9 mouse cellular contexts compared by ENCODE assay signal in the genomic region with DNA sequence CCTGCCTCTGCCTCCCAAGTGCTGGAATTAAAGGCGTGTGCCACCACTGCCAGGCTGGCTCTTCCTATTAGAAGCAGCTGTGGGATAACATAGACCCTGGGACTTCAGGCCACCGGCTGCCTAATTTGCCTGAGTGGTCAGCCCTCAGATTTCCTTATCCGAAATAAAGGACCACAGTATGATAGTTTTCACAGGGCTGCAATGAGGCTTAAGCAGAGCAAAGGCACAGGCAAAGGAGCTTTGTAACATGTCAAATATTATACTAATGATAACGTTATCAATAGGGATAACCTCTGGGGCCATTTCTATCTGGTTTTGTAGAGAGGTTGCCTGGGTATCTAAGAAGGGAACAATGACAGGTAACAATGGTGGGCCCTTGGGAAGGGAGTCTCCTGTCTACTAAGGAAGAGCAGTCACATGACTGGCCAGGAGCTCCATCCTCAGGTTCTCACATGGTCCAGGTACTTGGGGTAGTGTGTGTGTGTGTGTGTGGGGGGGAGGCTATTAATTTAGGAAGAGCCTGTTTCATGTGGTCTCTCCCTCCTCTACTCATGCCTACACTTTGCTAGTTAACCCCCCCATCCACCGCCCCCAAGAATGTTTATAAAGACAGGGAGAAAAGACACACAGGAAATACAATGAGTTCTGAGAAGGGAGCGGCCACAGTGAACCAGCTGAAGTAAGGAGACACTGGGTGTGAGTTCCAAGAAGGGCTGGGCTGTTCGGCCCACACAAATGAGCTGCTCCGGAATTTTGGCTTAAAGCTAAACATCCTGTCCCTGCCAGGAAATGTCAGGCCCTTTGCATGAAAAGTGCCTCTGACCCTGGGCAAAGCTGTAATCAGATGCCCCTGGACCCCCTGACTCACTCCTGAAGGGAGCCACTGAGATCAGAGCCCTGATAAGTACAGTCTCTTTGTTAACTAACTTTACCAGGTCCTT. TPM values are rescaled to one million over a fixed set of nuclear protein-coding genes. Genes with fewer than 3 reads are reported as not detected.
DNase-seq lines count a peak whose midpoint lies in the region; ATAC-seq and TF ChIP-seq lines count a peak whose summit lies in the region.
"Had no signal": no experiment of that assay in that cellular context is flagged by ENCODE, and none has a peak within 500 bp of the region (broad histone marks: within the 10 kb centered on the region; RNA-seq: fewer than 3 reads in every experiment).

No protein-coding gene starts in this region.

- H3K79me2 ChIP-seq in heart, adult 2 months (replicated peaks; ENCODE audit: control insufficient read depth, insufficient read depth, low read length): no peaks in the 10 kb centered on the region

- no peak overlapping the region for H3K9ac ChIP-seq in heart, adult 2 months (ENCODE audit: low read depth, low read length)
- H3K9ac ChIP-seq in limb, embryonic 15.5 days: no peak overlapping the region
- no peak overlapping the region for H3K9ac ChIP-seq in midbrain, embryonic 15.5 days
- H3K9ac ChIP-seq: midbrain, embryonic 12.5 days had no signal

- TF ChIP-seq POLR2A in heart, adult 2 months (IDR thresholded peaks at IDR 0.05; ENCODE audit: insufficient read depth, low read depth, low read length): no peak

- no peaks in the 10 kb centered on the region for H3K9me3 ChIP-seq in limb, embryonic 15.5 days
- no peaks in the 10 kb centered on the region for H3K9me3 ChIP-seq in midbrain, embryonic 15.5 days
- H3K9me3 ChIP-seq: midbrain, embryonic 12.5 days had no signal

- peaks cover 3% of the 10 kb centered on the region for H3K4me1 ChIP-seq in heart, adult 2 months (ENCODE audit: control insufficient read depth, insufficient read depth, low read length)
- 0 out of 2 replicates have a peak, but pooled peaks cover 7% of the 10 kb centered on the region for H3K4me1 ChIP-seq in limb, embryonic 15.5 days
- H3K4me1 ChIP-seq in midbrain, embryonic 15.5 days: no peaks in the 10 kb centered on the region
- H3K4me1 ChIP-seq: midbrain, embryonic 12.5 days had no signal

- H3K27me3 ChIP-seq in heart, adult 2 months (ENCODE audit: control insufficient read depth, insufficient read depth, low read length): no peaks in the 10 kb centered on the region
- H3K27me3 ChIP-seq in limb, embryonic 15.5 days: no peaks in the 10 kb centered on the region
- H3K27me3 ChIP-seq in midbrain, embryonic 15.5 days (replicated peaks): no peaks in the 10 kb centered on the region
- H3K27me3 ChIP-seq: midbrain, embryonic 12.5 days had no signal

- DNase-seq in urinary bladder, postnatal 14 days (ENCODE audit: low spot score): peak; percentile 38
- no peak for DNase-seq in urinary bladder, adult 2 months (ENCODE audit: low spot score)
- peak in 1 of 2 experiments; percentile 45 for DNase-seq in heart, adult 2 months
- peak; percentile 31 for DNase-seq in yolk sac, embryonic 10.5 days (ENCODE audit: low spot score)
- no peak for DNase-seq in left cerebral cortex, postnatal 25 days (ENCODE audit: low spot score in 2 of 2)
- DNase-seq in layer of hippocampus, adult 9-10 months (ENCODE audit: low spot score): no peak

- no peak for ATAC-seq in limb, embryonic 15.5 days (ENCODE audit: insufficient number of reproducible peaks, low FRiP score, low TSS enrichment, low read depth)
- no peak for ATAC-seq in midbrain, embryonic 15.5 days (replicated peaks)

- TF ChIP-seq CTCF in heart, adult 2 months (IDR thresholded peaks at IDR 0.05): no peak

- H3K4me3 ChIP-seq in heart, adult 2 months: no peak overlapping the region
- H3K4me3 ChIP-seq in limb, embryonic 15.5 days: no peak overlapping the region
- no peak overlapping the region for H3K4me3 ChIP-seq in midbrain, embryonic 15.5 days
- H3K4me3 ChIP-seq: midbrain, embryonic 12.5 days had no signal

- intact Hi-C loops in heart, adult 2 months (cut with DNase I): no loop called here
- intact Hi-C loops in left cerebral cortex, postnatal 25 days (cut with DNase I): no loop called here

- H3K36me3 ChIP-seq in heart, adult 2 months (ENCODE audit: control insufficient read depth, insufficient read depth, low read length): no peaks in the 10 kb centered on the region
- H3K36me3 ChIP-seq in limb, embryonic 15.5 days: no peaks in the 10 kb centered on the region
- no peaks in the 10 kb centered on the region for H3K36me3 ChIP-seq in midbrain, embryonic 15.5 days (replicated peaks)
- H3K36me3 ChIP-seq: midbrain, embryonic 12.5 days had no signal

- 58% methylated on average over 8 of the region's 8 CpGs for WGBS in heart, adult 2 months
- WGBS in limb, embryonic 15.5 days: 58% methylated on average over 8 of the region's 8 CpGs
- 77% methylated on average over 8 of the region's 8 CpGs for WGBS in midbrain, embryonic 15.5 days

- H3K4me2 ChIP-seq in limb, embryonic 15.5 days: no peak overlapping the region
- no peak overlapping the region for H3K4me2 ChIP-seq in midbrain, embryonic 15.5 days
- H3K4me2 ChIP-seq: midbrain, embryonic 12.5 days had no signal

- 0 out of 2 replicates have a peak, but pooled peaks have one; percentile 34 for TF ChIP-seq EP300 in heart, adult 2 months (IDR thresholded peaks at IDR 0.05; ENCODE audit: insufficient read depth, low read depth, low read length)

- peak overlapping the region; percentile 55 for H3K27ac ChIP-seq in heart, adult 2 months
- H3K27ac ChIP-seq in limb, embryonic 15.5 days: 0 out of 2 replicates have a peak overlapping the region, but pooled peaks have one; percentile 17
- no peak overlapping the region for H3K27ac ChIP-seq in midbrain, embryonic 15.5 days
- H3K27ac ChIP-seq: midbrain, embryonic 12.5 days had no signal

RNA-seq across cellular contexts. Expression of a gene that starts 17.3 kb away (rescaled TPM):
- polyA plus RNA-seq in urinary bladder, adult 2 months (2012; rRNA removed): 23.0 and 24.4 TPM in 2 replicates
- total RNA-seq in heart, adult 2 months (2021): 10 to 100 TPM in 1 of 2 experiments, 1 to 10 TPM in 1; 9.3 to 10.7 TPM
- 5.5 and 7.0 TPM in 2 replicates for polyA plus RNA-seq in heart, adult 2 months (2012; rRNA removed)
- polyA plus RNA-seq in limb, embryonic 15.5 days (2015; fragmentation: Nextera tagmentation; extraction: Ambion mirVana): 34.4 and 38.0 TPM in 2 replicates
- total RNA-seq in left cerebral cortex, postnatal 25 days (2021): 10 to 100 TPM; 29.6 to 31.5 TPM
- 44.3 and 53.0 TPM in 2 replicates for polyA plus RNA-seq in midbrain, embryonic 15.5 days (2015; fragmentation: Nextera tagmentation; extraction: Ambion mirVana)

Comparison
In these comparisons a context has a peak if more than half of its experiments do, and no peak if none do; other contexts are left out.
1. DNase-seq: peak in urinary bladder, postnatal 14 days (single experiment) and yolk sac, embryonic 10.5 days (single experiment); none in urinary bladder, adult 2 months (single experiment), left cerebral cortex, postnatal 25 days (0 of 2) and layer of hippocampus, adult 9-10 months (single experiment).